Mouse (Mus musculus) liver, adult 2 months (tissue): ENCODE results near the gene Zfp423. TPM values are rescaled to one million over a fixed set of nuclear protein-coding genes. Genes with fewer than 3 reads are reported as not detected.

Source experiments
- DNase-seq: peaks from one replicate; pipeline ENCODE4 v3.0.0-alpha.2; 2011; ENCODE audit warnings: low read depth, low spot score; ENCODE audit errors: extremely low read depth
- H3K27ac ChIP-seq: fragments of 200-500 bp; replicated peaks from 2 replicates; pipeline ENCODE4 v1.5.1; 2012; ENCODE audit warnings: low read depth, mild to moderate bottlenecking, control low read depth, inconsistent platforms, low read length; ENCODE audit not compliant: insufficient read depth
- H3K27me3 ChIP-seq: fragments of 200-500 bp; 2 replicates; pipeline ENCODE4 v1.6.1; 2012; ENCODE audit warnings: mild to moderate bottlenecking, moderate library complexity, low read length, inconsistent platforms; ENCODE audit not compliant: control insufficient read depth, insufficient read depth
- H3K36me3 ChIP-seq: fragments of 200-500 bp; 2 replicates; pipeline ENCODE4 v1.6.1; 2012; ENCODE audit warnings: low read length, inconsistent platforms; ENCODE audit not compliant: control insufficient read depth, insufficient read depth
- H3K4me1 ChIP-seq: fragments of 200-500 bp; 2 replicates; pipeline ENCODE4 v1.6.1; 2011; ENCODE audit warnings: low read length; ENCODE audit not compliant: control insufficient read depth, insufficient read depth
- H3K4me3 ChIP-seq: fragments of 200-500 bp; 2 replicates; pipeline ENCODE4 v1.5.1; 2011; ENCODE audit warnings: low read depth, mild to moderate bottlenecking, control low read depth, low read length, moderate library complexity; ENCODE audit not compliant: insufficient read depth
- H3K79me2 ChIP-seq: fragments of 200-500 bp; 2 replicates; pipeline ENCODE4 v1.6.1; 2012; ENCODE audit warnings: inconsistent platforms, mild to moderate bottlenecking, low read length, moderate library complexity; ENCODE audit not compliant: control insufficient read depth, insufficient read depth
- H3K9ac ChIP-seq: fragments of 200-500 bp; 2 replicates; pipeline ENCODE4 v1.6.1; 2012; ENCODE audit warnings: low read depth, mild to moderate bottlenecking, control low read depth, inconsistent platforms, low read length
- CTCF ChIP-seq: fragments of 200-500 bp; IDR thresholded peaks from 2 replicates; pipeline ENCODE4 v1.5.1; 2011; ENCODE audit warnings: low read depth, low read length, control low read depth
- POLR2A ChIP-seq: fragments of 200-500 bp; IDR thresholded peaks from 2 replicates; pipeline ENCODE4 v1.6.1; 2011; ENCODE audit warnings: low read length, control low read depth; ENCODE audit not compliant: insufficient read depth; ENCODE audit errors: extremely low read depth
- WGBS: fragments of 180-500 bp; shearing (Covaris S2); methylation state at CpG from one replicate; pipeline ENCODE4 v1.1.7; 2018; 5-methylcytosine and 5-hydroxymethylcytosine counted together
- polyA plus RNA-seq: library from polyadenylated mRNA; depleted of rRNA; stranded (reverse); fragments of >200 nt; gene quantifications from 2 replicates; pipeline ENCODE4 v1.2.3, GENCODE M21; 2012
- total RNA-seq: library from RNA; depleted of rRNA; stranded (reverse); fragments of >200 nt; gene quantifications from 2 replicates; pipeline ENCODE4 v1.2.3, GENCODE M21; 2014

Gene Zfp423
- total and polyA plus RNA-seq, 2 experiments: 0.18 to 0.31 TPM

- Histone ChIP-seq H3K27me3 (no peaks in the 10 kb centered on the region), H3K4me3 (no peak overlapping the region), H3K4me1 (no peaks in the 10 kb centered on the region), H3K9ac (no peak overlapping the region), H3K27ac (no peak overlapping the region), H3K79me2 (no peaks in the 10 kb centered on the region), H3K36me3 (no peaks in the 10 kb centered on the region)
- DNase-seq: no peak
- no peak for TF ChIP-seq POLR2A
- TF ChIP-seq CTCF: no peak
- 95% methylated on average over 11 of the region's 11 CpGs for WGBS
These were observed 218.4 kb downstream of the Zfp423 start for GRCm38 (mm10) chr8:87740946-87741530.

GRCm38 (mm10) chr8:87737900-87738299, 221.5 kb downstream of the Zfp423 start:
- no peaks in the 10 kb centered on the region for H3K4me1 ChIP-seq
- WGBS: 66% methylated on average over 11 of the region's 11 CpGs
- no peak for TF ChIP-seq CTCF
- TF ChIP-seq POLR2A: no peak
- no peaks in the 10 kb centered on the region for H3K27me3 ChIP-seq
- no peak overlapping the region for H3K9ac ChIP-seq
- no peak overlapping the region for H3K27ac ChIP-seq
- peak; percentile 6 for DNase-seq
- H3K36me3 ChIP-seq: no peaks in the 10 kb centered on the region
- H3K4me3 ChIP-seq: no peak overlapping the region
- H3K79me2 ChIP-seq: no peaks in the 10 kb centered on the region

DNA sequence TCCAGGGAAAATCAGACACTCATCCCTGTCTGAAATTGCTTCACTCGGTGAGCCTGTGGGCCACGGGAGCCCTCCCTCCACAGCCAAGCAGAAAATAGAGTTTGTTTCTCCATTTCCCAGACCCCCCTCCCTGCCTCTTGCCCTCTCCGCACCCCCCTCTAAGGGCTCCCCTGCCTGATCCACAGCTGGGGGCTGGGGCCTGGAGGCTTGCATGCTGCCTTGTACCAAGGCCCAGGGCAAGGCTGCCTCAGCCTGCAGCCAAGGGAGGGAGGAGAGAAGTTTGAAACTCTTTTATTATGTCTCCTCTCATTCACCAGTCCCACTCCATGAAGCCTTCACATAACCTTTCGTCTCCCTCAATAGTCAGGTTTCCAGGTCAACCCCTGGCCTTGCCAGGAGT, 224.5 kb downstream of the Zfp423 start:
- no peak for DNase-seq
- H3K4me3 ChIP-seq: no peak overlapping the region
- 62% methylated on average over 4 of the region's 4 CpGs for WGBS

GRCm38 (mm10) chr8:87734496-87734895, 224.9 kb downstream of the Zfp423 start:
- DNase-seq: no peak
- H3K79me2 ChIP-seq: no peaks in the 10 kb centered on the region
- no peak for TF ChIP-seq CTCF
- TF ChIP-seq POLR2A: no peak
- H3K4me3 ChIP-seq: no peak overlapping the region
- H3K4me1 ChIP-seq: no peaks in the 10 kb centered on the region
- H3K9ac ChIP-seq: no peak overlapping the region
- 36% methylated on average over 7 of the region's 7 CpGs for WGBS
- no peaks in the 10 kb centered on the region for H3K36me3 ChIP-seq
- no peaks in the 10 kb centered on the region for H3K27me3 ChIP-seq
- no peak overlapping the region for H3K27ac ChIP-seq

More for the DNA sequence above, 224.5 kb downstream of the Zfp423 start:
- Histone ChIP-seq H3K9ac (no peak overlapping the region), H3K27me3 (no peaks in the 10 kb centered on the region), H3K36me3 (no peaks in the 10 kb centered on the region), H3K4me1 (no peaks in the 10 kb centered on the region), H3K79me2 (no peaks in the 10 kb centered on the region), H3K27ac (no peak overlapping the region)
- TF ChIP-seq CTCF: no peak
- TF ChIP-seq POLR2A: no peak

GRCm38 (mm10) chr8:87731062-87731461, 228.3 kb downstream of the Zfp423 start:
- WGBS: 92% methylated on average over 12 of the region's 12 CpGs
- no peak for DNase-seq
- Histone ChIP-seq H3K27me3 (no peaks in the 10 kb centered on the region), H3K9ac (no peak overlapping the region), H3K27ac (no peak overlapping the region), H3K79me2 (no peaks in the 10 kb centered on the region), H3K4me1 (no peaks in the 10 kb centered on the region), H3K36me3 (no peaks in the 10 kb centered on the region), H3K4me3 (no peak overlapping the region)
- TF ChIP-seq CTCF: no peak
- no peak for TF ChIP-seq POLR2A

DNA sequence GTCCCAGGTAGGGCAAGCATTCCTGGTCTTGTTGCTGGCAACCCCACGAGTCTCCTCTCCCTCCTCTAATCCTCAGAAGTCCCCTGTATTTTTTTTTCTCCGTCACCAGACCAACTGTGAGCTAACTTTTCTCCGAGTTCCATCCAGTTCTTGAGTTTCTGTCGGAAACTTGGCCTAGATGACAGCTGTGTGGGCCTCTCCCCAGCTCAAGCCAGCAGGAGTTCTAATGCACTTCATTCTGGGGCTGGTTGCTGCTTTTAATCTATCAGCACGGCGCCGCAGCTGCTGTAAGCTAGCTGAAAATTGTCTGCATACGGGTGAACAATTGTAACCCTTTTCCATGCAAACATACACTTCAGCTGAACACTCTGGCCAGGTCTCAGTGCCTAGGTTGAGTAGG, 236.4 kb downstream of the Zfp423 start:
- no peak for TF ChIP-seq CTCF
- no peak for TF ChIP-seq POLR2A
- Histone ChIP-seq H3K79me2 (no peaks in the 10 kb centered on the region), H3K4me1 (no peaks in the 10 kb centered on the region), H3K9ac (no peak overlapping the region), H3K36me3 (no peaks in the 10 kb centered on the region), H3K4me3 (no peak overlapping the region), H3K27ac (no peak overlapping the region), H3K27me3 (no peaks in the 10 kb centered on the region)
- no peak for DNase-seq
- WGBS: 73% methylated on average over 8 of the region's 8 CpGs
